Mouse (Mus musculus) limb, embryonic 14.5 days (tissue): ENCODE results near the gene E130208F15Rik. TPM values are rescaled to one million over a fixed set of nuclear protein-coding genes. Genes with fewer than 3 reads are reported as not detected.

Experiments
- ATAC-seq: fragments of 200-750 bp; cut with Nextera tagmentation; 2 replicates; pipeline ENCODE4 v1.8.0; 2017; ENCODE audit warnings: low read depth, moderate number of reproducible peaks, moderate TSS enrichment; ENCODE audit not compliant: low FRiP score
- DNase-seq: peaks from one replicate; pipeline ENCODE4 v3.0.0-alpha.2; 2015; ENCODE audit warnings: low spot score
- H3K27ac ChIP-seq: fragments of 300-500 bp; sonication (generic); replicated peaks from 2 replicates; pipeline ENCODE4 v1.5.1; 2014; ENCODE audit warnings: low read depth, mild to moderate bottlenecking, low read length, moderate library complexity, mixed read lengths
- H3K27me3 ChIP-seq: fragments of 300-500 bp; sonication (generic); 2 replicates; pipeline ENCODE4 v1.6.1; 2014; ENCODE audit warnings: low read length, mixed read lengths; ENCODE audit not compliant: control insufficient read depth, insufficient read depth
- H3K36me3 ChIP-seq: fragments of 300-500 bp; sonication (generic); 2 replicates; pipeline ENCODE4 v1.6.1; 2014; ENCODE audit warnings: mild to moderate bottlenecking, low read length, moderate library complexity, mixed read lengths; ENCODE audit not compliant: control insufficient read depth, insufficient read depth
- H3K4me1 ChIP-seq: fragments of 300-500 bp; sonication (generic); 2 replicates; pipeline ENCODE4 v1.6.1; 2014; ENCODE audit warnings: antibody characterized with exemption, low read length, mixed read lengths; ENCODE audit not compliant: control insufficient read depth, insufficient read depth
- H3K4me2 ChIP-seq: fragments of 300-500 bp; sonication (generic); replicated peaks from 2 replicates; pipeline ENCODE4 v1.6.1; 2014; ENCODE audit warnings: low read depth, mild to moderate bottlenecking, low read length, moderate library complexity; ENCODE audit not compliant: severe bottlenecking
- H3K4me3 ChIP-seq: fragments of 300-500 bp; sonication (generic); replicated peaks from 2 replicates; pipeline ENCODE4 v1.5.1; 2014; ENCODE audit warnings: low read length
- H3K9ac ChIP-seq: fragments of 300-500 bp; sonication (generic); 2 replicates; pipeline ENCODE4 v1.6.1; 2014; ENCODE audit warnings: mild to moderate bottlenecking, low read depth, low read length, moderate library complexity; ENCODE audit not compliant: severe bottlenecking
- H3K9me3 ChIP-seq: fragments of 300-500 bp; sonication (generic); 2 replicates; pipeline ENCODE4 v1.6.1; 2016; ENCODE audit warnings: low read length; ENCODE audit not compliant: control insufficient read depth
- POLR2A ChIP-seq: fragments of 200-500 bp; IDR thresholded peaks from 2 replicates; pipeline ENCODE4 v1.8.0; 2012; ENCODE audit warnings: inconsistent platforms, mild to moderate bottlenecking, moderate library complexity, borderline replicate concordance; ENCODE audit not compliant: insufficient read depth, insufficient read length; ENCODE audit errors: extremely low read depth
- WGBS: fragments of 180-500 bp; shearing (Covaris S2); extraction: QIAGEN DNeasy Blood & Tissue Kit; methylation state at CpG from one replicate; pipeline ENCODE4 v1.1.7; 2014; 5-methylcytosine and 5-hydroxymethylcytosine counted together
- polyA plus RNA-seq, 2 experiments: library from polyadenylated mRNA; depleted of rRNA in 1 of 2; stranded (reverse) in 1 of 2; unstranded in 1 of 2; fragments of >200 nt; fragmentation: Nextera tagmentation in 1 of 2; extraction: Ambion mirVana in 1 of 2; gene quantifications; 2 replicates each; pipeline versions ENCODE4 v1.2.1 to v1.2.3; 2012 to 2014

E130208F15Rik gene
- polyA plus RNA-seq, 2 experiments: 0.98 TPM; not detected in 1

GRCm38 (mm10) chr7:30328379-30328778 lies 6.8 kb downstream of the E130208F15Rik start:
- H3K9ac ChIP-seq: no peak overlapping the region
- DNase-seq (no peak), ATAC-seq (no peak)
- H3K4me3 ChIP-seq: no peak overlapping the region
- 46% methylated on average over 10 of the region's 10 CpGs for WGBS
- H3K27ac ChIP-seq: no peak overlapping the region
- TF ChIP-seq POLR2A: no peak
- no peaks in the 10 kb centered on the region for H3K4me1 ChIP-seq
- H3K36me3 ChIP-seq: no peaks in the 10 kb centered on the region
- no peak overlapping the region for H3K4me2 ChIP-seq
- H3K27me3 ChIP-seq: no peaks in the 10 kb centered on the region
- H3K9me3 ChIP-seq: no peaks in the 10 kb centered on the region

- Histone ChIP-seq H3K27me3 (peaks cover 6% of the 10 kb centered on the region; the same call in 1 of the 2 replicates), H3K9ac (no peak overlapping the region), H3K4me3 (no peak overlapping the region), H3K4me1 (no peaks in the 10 kb centered on the region), H3K9me3 (no peaks in the 10 kb centered on the region), H3K27ac (no peak overlapping the region), H3K36me3 (no peaks in the 10 kb centered on the region), H3K4me2 (no peak overlapping the region)
- no peak for TF ChIP-seq POLR2A
- DNase-seq (peak; percentile 87), ATAC-seq (peak; percentile 81)
- 11% methylated on average over 13 of the region's 13 CpGs for WGBS
These were observed 10.3 kb downstream of the E130208F15Rik start for GRCm38 (mm10) chr7:30331887-30332286.

GRCm38 (mm10) chr7:30332622-30333259 lies 11.2 kb downstream of the E130208F15Rik start:
- Histone ChIP-seq H3K27me3 (peaks cover 6% of the 10 kb centered on the region; the same call in 1 of the 2 replicates), H3K4me3 (no peak overlapping the region), H3K4me1 (no peaks in the 10 kb centered on the region), H3K9ac (no peak overlapping the region), H3K27ac (no peak overlapping the region), H3K36me3 (no peaks in the 10 kb centered on the region), H3K9me3 (no peaks in the 10 kb centered on the region), H3K4me2 (no peak overlapping the region)
- no peak for TF ChIP-seq POLR2A
- 66% methylated on average over 18 of the region's 18 CpGs for WGBS
- ATAC-seq (no peak), DNase-seq (no peak)

GRCm38 (mm10) chr7:30333436-30333835 lies 11.9 kb downstream of the E130208F15Rik start:
- H3K4me1 ChIP-seq: no peaks in the 10 kb centered on the region
- no peaks in the 10 kb centered on the region for H3K9me3 ChIP-seq
- no peak for ATAC-seq
- H3K27me3 ChIP-seq: peaks cover 6% of the 10 kb centered on the region; the same call in 1 of the 2 replicates
- no peak for TF ChIP-seq POLR2A
- H3K9ac ChIP-seq: no peak overlapping the region
- H3K36me3 ChIP-seq: no peaks in the 10 kb centered on the region
- H3K4me2 ChIP-seq: no peak overlapping the region
- 30% methylated on average over 4 of the region's 4 CpGs for WGBS
- no peak overlapping the region for H3K27ac ChIP-seq
- no peak overlapping the region for H3K4me3 ChIP-seq
- DNase-seq: peak; percentile 44

GRCm38 (mm10) chr7:30334563-30334962 lies 13.0 kb downstream of the E130208F15Rik start:
- WGBS: 48% methylated on average over 5 of the region's 5 CpGs

GRCm38 (mm10) chr7:30335688-30336087 lies 14.1 kb downstream of the E130208F15Rik start:
- DNase-seq: no peak
- no peak for ATAC-seq
- no peaks in the 10 kb centered on the region for H3K36me3 ChIP-seq
- 75% methylated on average over 6 of the region's 6 CpGs for WGBS
- no peak overlapping the region for H3K4me2 ChIP-seq
- H3K4me3 ChIP-seq: no peak overlapping the region
- no peaks in the 10 kb centered on the region for H3K4me1 ChIP-seq
- H3K9me3 ChIP-seq: no peaks in the 10 kb centered on the region
- TF ChIP-seq POLR2A: no peak
- H3K27me3 ChIP-seq: peaks cover 6% of the 10 kb centered on the region; the same call in 1 of the 2 replicates
- no peak overlapping the region for H3K27ac ChIP-seq
- no peak overlapping the region for H3K9ac ChIP-seq

More at GRCm38 (mm10) chr7:30334563-30334962, 13.0 kb downstream of the E130208F15Rik start:
- Histone ChIP-seq H3K36me3 (no peaks in the 10 kb centered on the region), H3K4me3 (no peak overlapping the region), H3K27me3 (peaks cover 6% of the 10 kb centered on the region; the same call in 1 of the 2 replicates), H3K27ac (no peak overlapping the region), H3K9ac (no peak overlapping the region), H3K9me3 (no peaks in the 10 kb centered on the region), H3K4me2 (no peak overlapping the region), H3K4me1 (no peaks in the 10 kb centered on the region)
- no peak for TF ChIP-seq POLR2A
- no peak for DNase-seq
- no peak for ATAC-seq
